Mouse (Mus musculus) thymus, adult 2 months (tissue): Measurements from ENCODE around the gene Gm15319.
"Not testable (repeated sequence)": the region's sequence is repeated elsewhere in the genome, so short reads cannot be mapped to it uniquely, and the experiment has no call there.

Experiments
- CTCF ChIP-seq: fragments of 200-500 bp; IDR thresholded peaks from 2 replicates; pipeline ENCODE4 v1.5.1; 2012; ENCODE audit warnings: mild to moderate bottlenecking, control low read depth, low read length, moderate library complexity, borderline replicate concordance; ENCODE audit not compliant: control insufficient read depth, poor library complexity, insufficient read depth; ENCODE audit errors: extremely low read depth
- POLR2A ChIP-seq: fragments of 200-500 bp; IDR thresholded peaks from 2 replicates; pipeline ENCODE4 v1.6.1; 2012; ENCODE audit warnings: mild to moderate bottlenecking, low read length, control low read depth, moderate library complexity; ENCODE audit not compliant: control insufficient read depth, poor library complexity, insufficient read depth; ENCODE audit errors: extremely low read depth

GRCm38 (mm10) chr8:20302759-20303158 lies 60.3 kb downstream of the Gm15319 start:
- not testable (repeated sequence) for TF ChIP-seq POLR2A, CTCF
